Mouse (Mus musculus) MEL (cell line): Measurements from ENCODE around the gene Prss35. TPM values are rescaled to one million over a fixed set of nuclear protein-coding genes. Genes with fewer than 3 reads are reported as not detected.
A peak's percentile ranks its signal among the peaks of the same experiment; 100 is the strongest.

Experiments
- DNase-seq: peaks from one replicate; pipeline ENCODE4 v3.0.0; 2011; ENCODE audit warnings: low read depth, low spot score
- H3K27ac ChIP-seq: 2 replicates; pipeline ENCODE4 v1.5.1; 2012; ENCODE audit warnings: low read depth, mild to moderate bottlenecking, control low read depth, low read length, moderate library complexity; ENCODE audit not compliant: control insufficient read depth
- H3K27me3 ChIP-seq, 2 experiments: fragments of 150-350 bp in 1 of 2; sonication (generic) in 1 of 2; 2 replicates each; pipeline ENCODE4 v1.6.1; 2012; ENCODE audit warnings: low read length in 2 of 2, mild to moderate bottlenecking in 2 of 2, improper control_type of control experiment in 1 of 2, moderate library complexity in 1 of 2; ENCODE audit not compliant: insufficient read depth in 2 of 2, control insufficient read depth in 1 of 2
- H3K36me3 ChIP-seq, 2 experiments: 2 replicates each; pipeline ENCODE4 v1.6.1; 2012 to 2014; ENCODE audit warnings: low read length in 2 of 2, improper control_type of control experiment in 1 of 2, inconsistent platforms in 1 of 2, mild to moderate bottlenecking in 1 of 2; ENCODE audit not compliant: insufficient read depth in 2 of 2, control insufficient read depth in 1 of 2
- H3K4me1 ChIP-seq, 2 experiments: fragments of 150-350 bp in 1 of 2; sonication (generic) in 1 of 2; 2 replicates each; pipeline ENCODE4 v1.6.1; 2012; ENCODE audit warnings: low read length in 2 of 2, improper control_type of control experiment in 1 of 2, mild to moderate bottlenecking in 1 of 2; ENCODE audit not compliant: insufficient read depth in 2 of 2, control insufficient read depth in 1 of 2
- H3K4me3 ChIP-seq, 2 experiments: fragments of 150-350 bp in 1 of 2; sonication (generic) in 1 of 2; 2 replicates each; pipeline ENCODE4 v1.5.1; 2012; ENCODE audit warnings: low read depth in 2 of 2, low read length in 2 of 2, mild to moderate bottlenecking in 2 of 2, moderate library complexity in 2 of 2, control low read depth in 1 of 2, improper control_type of control experiment in 1 of 2; ENCODE audit not compliant: control insufficient read depth in 1 of 2, insufficient read depth in 1 of 2
- H3K79me2 ChIP-seq: 2 replicates; pipeline ENCODE4 v1.6.1; 2012; ENCODE audit warnings: mild to moderate bottlenecking, low read length, moderate library complexity; ENCODE audit not compliant: control insufficient read depth, poor library complexity, insufficient read depth
- H3K9ac ChIP-seq: 2 replicates; pipeline ENCODE4 v1.6.1; 2012; ENCODE audit warnings: low read depth, mild to moderate bottlenecking, control low read depth, low read length, moderate library complexity; ENCODE audit not compliant: control insufficient read depth, poor library complexity, severe bottlenecking
- H3K9me3 ChIP-seq: fragments of 150-350 bp; sonication (generic); replicated peaks from 2 replicates; pipeline ENCODE4 v1.6.1; 2012; ENCODE audit warnings: mild to moderate bottlenecking, low read length, improper control_type of control experiment, moderate library complexity; ENCODE audit not compliant: insufficient read depth
- BHLHE40 ChIP-seq: IDR thresholded peaks from 2 replicates; pipeline ENCODE4 v1.6.1; 2012; ENCODE audit warnings: low read depth, mild to moderate bottlenecking, inconsistent platforms, low read length, improper control_type of control experiment, borderline replicate concordance
- CHD2 ChIP-seq: IDR thresholded peaks from 2 replicates; pipeline ENCODE4 v1.6.1; 2011; ENCODE audit warnings: low read length, improper control_type of control experiment
- CTCF ChIP-seq, 3 experiments: IDR thresholded peaks in 2 of 3; conservative IDR thresholded peaks in 1 of 3; 2 replicates each; pipeline ENCODE4 v1.5.1; 2011 to 2012; ENCODE audit warnings: low read length in 3 of 3, low read depth in 2 of 3, mild to moderate bottlenecking in 2 of 3, improper control_type of control experiment in 1 of 3, inconsistent platforms in 1 of 3, mixed read lengths in 1 of 3, moderate library complexity in 1 of 3; ENCODE audit not compliant: control insufficient read depth in 1 of 3, insufficient read depth in 1 of 3, poor library complexity in 1 of 3, severe bottlenecking in 1 of 3
- GATA1 ChIP-seq: IDR thresholded peaks from 2 replicates; pipeline ENCODE4 v1.6.1; 2011; ENCODE audit warnings: low read depth, low read length, improper control_type of control experiment
- HCFC1 ChIP-seq: IDR thresholded peaks from 2 replicates; pipeline ENCODE4 v1.6.1; 2012; ENCODE audit warnings: low read depth, mild to moderate bottlenecking, inconsistent platforms, low read length, improper control_type of control experiment, moderate library complexity
- KAT2A ChIP-seq: conservative IDR thresholded peaks from 2 replicates; pipeline ENCODE4 v1.6.1; 2012; ENCODE audit warnings: low read depth, low read length, improper control_type of control experiment, inconsistent platforms
- MAFK ChIP-seq: IDR thresholded peaks from 2 replicates; pipeline ENCODE4 v1.6.1; 2011; ENCODE audit warnings: low read depth, mild to moderate bottlenecking, low read length, improper control_type of control experiment, borderline replicate concordance
- MEF2A ChIP-seq: IDR thresholded peaks from 2 replicates; pipeline ENCODE4 v1.6.1; 2014; ENCODE audit warnings: low read depth, mild to moderate bottlenecking, inconsistent platforms, low read length, improper control_type of control experiment; ENCODE audit not compliant: poor library complexity, insufficient replicate concordance, severe bottlenecking; ENCODE audit errors: extremely low read depth
- MXI1 ChIP-seq: IDR thresholded peaks from 2 replicates; pipeline ENCODE4 v1.6.1; 2011; ENCODE audit warnings: mild to moderate bottlenecking, low read depth, low read length, improper control_type of control experiment
- NELFE ChIP-seq: IDR thresholded peaks from 2 replicates; pipeline ENCODE4 v1.6.1; 2011; ENCODE audit warnings: low read depth, low read length, improper control_type of control experiment
- NRF1 ChIP-seq: IDR thresholded peaks from 2 replicates; pipeline ENCODE4 v1.6.1; 2014; ENCODE audit warnings: low read depth, mild to moderate bottlenecking, inconsistent platforms, low read length, improper control_type of control experiment, moderate library complexity; ENCODE audit not compliant: poor library complexity, insufficient read depth, severe bottlenecking
- POLR2A ChIP-seq, 2 experiments: IDR thresholded peaks; 2 replicates each; pipeline ENCODE4 v1.6.1; 2011 to 2012; ENCODE audit warnings: low read length in 2 of 2, mild to moderate bottlenecking in 2 of 2, control low read depth in 1 of 2, improper control_type of control experiment in 1 of 2, low read depth in 1 of 2, moderate library complexity in 1 of 2; ENCODE audit not compliant: control insufficient read depth in 1 of 2, insufficient read depth in 1 of 2, poor library complexity in 1 of 2
- POLR2AphosphoS2 ChIP-seq: IDR thresholded peaks from 2 replicates; pipeline ENCODE4 v1.6.1; 2011; ENCODE audit warnings: low read length, improper control_type of control experiment
- POLR2AphosphoS5 ChIP-seq: IDR thresholded peaks from 2 replicates; pipeline ENCODE4 v1.6.1; 2012; ENCODE audit warnings: low read depth, borderline replicate concordance, mild to moderate bottlenecking, inconsistent platforms, low read length, moderate library complexity, mixed read lengths
- RAD21 ChIP-seq: IDR thresholded peaks from 2 replicates; pipeline ENCODE4 v1.6.1; 2011; ENCODE audit warnings: mild to moderate bottlenecking, low read depth, low read length, improper control_type of control experiment
- SIN3A ChIP-seq: IDR thresholded peaks from 2 replicates; pipeline ENCODE4 v1.6.1; 2012; ENCODE audit warnings: low read length, improper control_type of control experiment, inconsistent platforms
- SMC3 ChIP-seq: IDR thresholded peaks from 2 replicates; pipeline ENCODE4 v1.6.1; 2011; ENCODE audit warnings: low read depth, low read length, improper control_type of control experiment
- TCF12 ChIP-seq: IDR thresholded peaks from 2 replicates; pipeline ENCODE4 v1.6.1; 2014; ENCODE audit warnings: low read depth, mild to moderate bottlenecking, inconsistent platforms, low read length, improper control_type of control experiment, moderate library complexity
- UBTF ChIP-seq: IDR thresholded peaks from 2 replicates; pipeline ENCODE4 v1.6.1; 2012; ENCODE audit warnings: low read depth, mild to moderate bottlenecking, inconsistent platforms, low read length, improper control_type of control experiment, moderate library complexity, borderline replicate concordance; ENCODE audit not compliant: insufficient read depth
- USF2 ChIP-seq, 2 experiments: IDR thresholded peaks; 2 replicates each; pipeline ENCODE4 v1.6.1; 2011 to 2012; ENCODE audit warnings: improper control_type of control experiment in 2 of 2, low read length in 2 of 2, borderline replicate concordance in 1 of 2, inconsistent platforms in 1 of 2, low read depth in 1 of 2, mild to moderate bottlenecking in 1 of 2; ENCODE audit not compliant: insufficient read depth in 1 of 2
- ZC3H11A ChIP-seq: IDR thresholded peaks from 2 replicates; pipeline ENCODE4 v1.6.1; 2012; ENCODE audit warnings: low read depth, mild to moderate bottlenecking, inconsistent platforms, low read length, improper control_type of control experiment
- ZKSCAN1 ChIP-seq: IDR thresholded peaks from 2 replicates; pipeline ENCODE4 v1.6.1; 2012; ENCODE audit warnings: low read depth, mild to moderate bottlenecking, inconsistent platforms, low read length, improper control_type of control experiment, moderate library complexity
- ZMIZ1 ChIP-seq: IDR thresholded peaks from 2 replicates; pipeline ENCODE4 v1.6.1; 2012; ENCODE audit warnings: low read depth, mild to moderate bottlenecking, inconsistent platforms, low read length, improper control_type of control experiment, moderate library complexity
- ZNF384 ChIP-seq: IDR thresholded peaks from 2 replicates; pipeline ENCODE4 v1.6.1; 2012; ENCODE audit warnings: low read depth, mild to moderate bottlenecking, inconsistent platforms, low read length, improper control_type of control experiment
- polyA plus RNA-seq, 2 experiments: library from polyadenylated mRNA; stranded (reverse) in 1 of 2; unstranded in 1 of 2; fragments of >175 nt in 1 of 2; fragments of >200 nt in 1 of 2; gene quantifications; 2 replicates each; pipeline versions ENCODE4 v1.2.1 to v1.2.4; 2012; ENCODE audit warnings: low replicate concordance in 2 of 2, low read depth in 1 of 2; ENCODE audit not compliant: insufficient read length in 2 of 2, insufficient read depth in 1 of 2, missing spikeins in 1 of 2
- total RNA-seq: library from RNA; depleted of rRNA; stranded (reverse); fragments of 300-350 nt; gene quantifications from 2 replicates; pipeline ENCODE4 v1.2.3, GENCODE M21; 2012

Prss35 gene
- total and polyA plus RNA-seq, 3 experiments: not detected

GRCm38 (mm10) chr9:86777309-86777708, 33.9 kb downstream of the Prss35 start:
- TF ChIP-seq KAT2A: no peak
- TF ChIP-seq MXI1: no peak
- TF ChIP-seq POLR2AphosphoS2: no peak
- TF ChIP-seq POLR2A (IDR thresholded peaks at IDR 0.05; ENCODE audit: control insufficient read depth in 1 of 2, insufficient read depth in 1 of 2, low read depth in 1 of 2, low read length in 2 of 2, poor library complexity in 1 of 2): no peak
- TF ChIP-seq CHD2: no peak
- no peak for TF ChIP-seq USF2 (IDR thresholded peaks at IDR 0.05; ENCODE audit: borderline replicate concordance in 1 of 2, insufficient read depth in 1 of 2, low read depth in 1 of 2, low read length in 2 of 2)
- TF ChIP-seq ZNF384: no peak
- no peak for TF ChIP-seq MEF2A
- TF ChIP-seq NELFE: no peak
- TF ChIP-seq ZC3H11A: no peak
- no peak for TF ChIP-seq SIN3A
- TF ChIP-seq GATA1: no peak
- no peak for TF ChIP-seq RAD21
- TF ChIP-seq SMC3: no peak
- H3K4me1 ChIP-seq: no peaks in the 10 kb centered on the region

GRCm38 (mm10) chr9:86778212-86778611, 34.8 kb downstream of the Prss35 start:
- no peaks in the 10 kb centered on the region for H3K79me2 ChIP-seq
- no peak overlapping the region for H3K27ac ChIP-seq
- no peak overlapping the region for H3K4me3 ChIP-seq
- H3K36me3 ChIP-seq: no peaks in the 10 kb centered on the region
- no peaks in the 10 kb centered on the region for H3K4me1 ChIP-seq
- peaks cover 0 to 2% of the 10 kb centered on the region in 2 experiments; a peak in 2 of 4 replicates for H3K27me3 ChIP-seq
- no peak overlapping the region for H3K9ac ChIP-seq
- H3K9me3 ChIP-seq: no peaks in the 10 kb centered on the region
- no peak for DNase-seq
- TF ChIP-seq UBTF: no peak
- TF ChIP-seq ZMIZ1: no peak
- TF ChIP-seq ZNF384: no peak
- no peak for TF ChIP-seq CTCF (IDR thresholded peaks at IDR 0.05 in 2 of 3, conservative IDR thresholded peaks at IDR 0.05 in 1 of 3; ENCODE audit: control insufficient read depth in 1 of 3, insufficient read depth in 1 of 3, low read depth in 2 of 3, low read length in 3 of 3, poor library complexity in 1 of 3, severe bottlenecking in 1 of 3)
- TF ChIP-seq POLR2AphosphoS5: no peak
- TF ChIP-seq TCF12: no peak
- no peak for TF ChIP-seq ZC3H11A
- no peak for TF ChIP-seq MAFK
- TF ChIP-seq NRF1: no peak
- no peak for TF ChIP-seq HCFC1
- no peak for TF ChIP-seq MXI1
- TF ChIP-seq ZKSCAN1: no peak
- no peak for TF ChIP-seq BHLHE40
- TF ChIP-seq CHD2: no peak
- TF ChIP-seq, all 39 proteins: peak for 0

More at GRCm38 (mm10) chr9:86777309-86777708, 33.9 kb downstream of the Prss35 start:
- peak; percentile 9 for DNase-seq
- H3K9me3 ChIP-seq: no peaks in the 10 kb centered on the region
- H3K36me3 ChIP-seq: no peaks in the 10 kb centered on the region
- H3K79me2 ChIP-seq: no peaks in the 10 kb centered on the region
- H3K9ac ChIP-seq: no peak overlapping the region
- no peak overlapping the region for H3K4me3 ChIP-seq
- H3K27ac ChIP-seq: no peak overlapping the region
- peaks cover 0 to 2% of the 10 kb centered on the region in 2 experiments; a peak in 2 of 4 replicates for H3K27me3 ChIP-seq
